Mouse (Mus musculus) heart, adult 2 months (tissue): ENCODE results near the gene Gm44511.

Experiments used
- CTCF ChIP-seq: fragments of 200-600 bp; IDR thresholded peaks from 2 replicates; pipeline ENCODE4 v1.8.1; 2022; ENCODE audit warnings: antibody characterized with exemption, mild to moderate bottlenecking, moderate library complexity
- EP300 ChIP-seq: fragments of 200-500 bp; IDR thresholded peaks from 2 replicates; pipeline ENCODE4 v1.6.1; 2011; ENCODE audit warnings: low read depth, low read length, control low read depth; ENCODE audit not compliant: insufficient read depth
- POLR2A ChIP-seq: fragments of 200-500 bp; IDR thresholded peaks from 2 replicates; pipeline ENCODE4 v1.6.1; 2011; ENCODE audit warnings: mild to moderate bottlenecking, low read depth, low read length, control low read depth; ENCODE audit not compliant: insufficient read depth

DNA sequence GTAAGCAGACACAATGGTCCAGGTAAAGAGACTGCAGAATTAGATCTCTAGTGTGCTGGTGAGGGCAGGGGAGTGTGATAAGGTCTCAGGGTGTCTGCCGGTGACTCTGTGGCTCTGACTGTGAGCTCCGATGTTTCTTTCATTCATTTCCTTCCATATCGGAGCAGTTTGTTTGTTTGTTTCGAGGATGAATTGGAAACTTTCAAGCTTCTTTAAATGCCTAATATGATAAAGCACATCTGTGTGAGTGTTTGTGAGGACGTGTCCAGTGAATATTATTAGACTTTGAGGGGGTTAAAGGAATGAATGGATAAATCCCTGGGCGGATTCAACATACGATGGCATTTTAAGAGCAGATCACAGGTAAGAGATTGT, 26.2 kb downstream of the Gm44511 start:
- TF ChIP-seq POLR2A, result no peak
- no peak for TF ChIP-seq EP300
- peak; percentile 1 for TF ChIP-seq CTCF
